ENCODE assay signal across 19 mouse cellular contexts in the genomic region with DNA sequence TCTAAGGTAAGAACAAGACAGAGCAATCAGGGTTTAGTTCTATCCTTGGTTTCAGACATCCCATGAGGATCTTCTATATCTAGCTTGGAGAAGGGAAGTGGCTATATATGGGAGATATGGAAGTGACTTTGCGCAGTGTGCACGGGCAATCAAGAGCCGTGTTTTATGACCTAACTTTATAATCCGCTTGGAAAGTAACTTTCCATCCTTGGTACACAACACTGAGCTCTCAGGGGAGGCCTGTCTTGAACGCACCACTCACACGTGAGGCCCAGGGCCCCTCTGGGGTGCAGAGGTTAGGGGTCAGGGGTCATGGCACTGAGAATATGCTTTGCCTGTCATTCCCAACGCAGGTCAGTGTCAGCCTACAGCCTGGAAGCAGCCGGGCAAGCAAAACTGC. TPM values are rescaled to one million over a fixed set of nuclear protein-coding genes. Genes with fewer than 3 reads are reported as not detected.
DNase-seq lines count a peak whose midpoint lies in the region; ATAC-seq and TF ChIP-seq lines count a peak whose summit lies in the region.
"Had no signal": no experiment of that assay in that cellular context is flagged by ENCODE, and none has a peak within 500 bp of the region (broad histone marks: within the 10 kb centered on the region; RNA-seq: fewer than 3 reads in every experiment).

No protein-coding gene starts in this region.

- 78% methylated on average over 8 of the region's 8 CpGs for WGBS in heart, embryonic 11.5 days (ENCODE audit: insufficient replicate concordance)
- WGBS in heart, embryonic 15.5 days = 71% methylated on average over 8 of the region's 8 CpGs
- 73% methylated on average over 8 of the region's 8 CpGs for WGBS in heart, adult 2 months
- WGBS in intestine, embryonic 15.5 days = 57% methylated on average over 8 of the region's 8 CpGs
- 73% methylated on average over 8 of the region's 8 CpGs for WGBS in stomach, postnatal 0 days

- no peak for ATAC-seq in heart, embryonic 11.5 days (replicated peaks; ENCODE audit: insufficient number of reproducible peaks, low FRiP score, low TSS enrichment)
- ATAC-seq in heart, embryonic 15.5 days (replicated peaks; ENCODE audit: insufficient number of reproducible peaks, insufficient read depth, low FRiP score, low read depth) = no peak
- ATAC-seq in intestine, embryonic 15.5 days = peak; percentile 45; the same call in 1 of the 2 replicates
- 0 out of 2 replicates have a peak, but pooled peaks have one; percentile 11 for ATAC-seq in stomach, postnatal 0 days (ENCODE audit: low FRiP score, low TSS enrichment)
- ATAC-seq: forebrain, embryonic 13.5 days; forebrain, postnatal 0 days; hindbrain, postnatal 0 days had no signal

- TF ChIP-seq CTCF in heart, adult 2 months (IDR thresholded peaks at IDR 0.05) = no peak
- TF ChIP-seq CTCF in stomach, postnatal 0 days (IDR thresholded peaks at IDR 0.05; ENCODE audit: low read depth) = no peak

- H3K4me3 ChIP-seq in heart, embryonic 11.5 days (ENCODE audit: low read depth, low read length) = no peak overlapping the region
- no peak overlapping the region for H3K4me3 ChIP-seq in heart, embryonic 15.5 days
- no peak overlapping the region for H3K4me3 ChIP-seq in heart, adult 2 months
- H3K4me3 ChIP-seq in intestine, embryonic 15.5 days (replicated peaks) = no peak overlapping the region
- no peak overlapping the region for H3K4me3 ChIP-seq in stomach, postnatal 0 days (ENCODE audit: low read depth, low read length)
- H3K4me3 ChIP-seq: embryonic facial prominence, embryonic 12.5 days; forebrain, embryonic 13.5 days; hindbrain, embryonic 12.5 days had no signal

- peaks cover 29% of the 10 kb centered on the region for H3K4me1 ChIP-seq in heart, embryonic 11.5 days (ENCODE audit: control insufficient read depth, insufficient read depth, low read length)
- peaks cover 31% of the 10 kb centered on the region for H3K4me1 ChIP-seq in heart, embryonic 15.5 days (replicated peaks)
- no peaks in the 10 kb centered on the region for H3K4me1 ChIP-seq in heart, adult 2 months (ENCODE audit: control insufficient read depth, insufficient read depth, low read length)
- H3K4me1 ChIP-seq in intestine, embryonic 15.5 days (replicated peaks) = no peaks in the 10 kb centered on the region
- no peaks in the 10 kb centered on the region for H3K4me1 ChIP-seq in stomach, postnatal 0 days (replicated peaks; ENCODE audit: control insufficient read depth, insufficient read depth)
- H3K4me1 ChIP-seq: hindbrain, embryonic 12.5 days had no signal

- intact Hi-C loops in heart, adult 2 months (cut with DNase I) = no loop called here

- no peaks in the 10 kb centered on the region for H3K79me2 ChIP-seq in heart, adult 2 months (replicated peaks; ENCODE audit: control insufficient read depth, insufficient read depth, low read length)

- DNase-seq in heart, adult 11 months = no peak
- DNase-seq in heart, adult 2 months = no peak
- DNase-seq in stomach, postnatal 0 days (ENCODE audit: low spot score) = no peak
- DNase-seq in thymus, postnatal 4 days = no peak
- DNase-seq: adrenal gland, postnatal 10 days; cerebellum, adult 11 months; cerebellum, adult 8-10 months; cerebellum, postnatal 25 days; forebrain, postnatal 0 days; gastrocnemius, postnatal 14 days; heart, postnatal 14 days had no signal

- no peak overlapping the region for H3K4me2 ChIP-seq in heart, embryonic 11.5 days
- H3K4me2 ChIP-seq in heart, embryonic 15.5 days = no peak overlapping the region
- no peak overlapping the region for H3K4me2 ChIP-seq in intestine, embryonic 15.5 days (replicated peaks)
- no peak overlapping the region for H3K4me2 ChIP-seq in stomach, postnatal 0 days (replicated peaks; ENCODE audit: low read depth)
- H3K4me2 ChIP-seq: embryonic facial prominence, embryonic 12.5 days; forebrain, embryonic 13.5 days; hindbrain, embryonic 12.5 days had no signal

- no peak overlapping the region for H3K9ac ChIP-seq in heart, embryonic 11.5 days (ENCODE audit: low read depth, low read length)
- H3K9ac ChIP-seq in heart, embryonic 15.5 days = no peak overlapping the region
- no peak overlapping the region for H3K9ac ChIP-seq in heart, adult 2 months (ENCODE audit: low read depth, low read length)
- no peak overlapping the region for H3K9ac ChIP-seq in intestine, embryonic 15.5 days
- H3K9ac ChIP-seq in stomach, postnatal 0 days (ENCODE audit: low read length) = no peak overlapping the region
- H3K9ac ChIP-seq: embryonic facial prominence, embryonic 12.5 days; forebrain, embryonic 13.5 days; forebrain, postnatal 0 days; hindbrain, embryonic 12.5 days had no signal

- H3K36me3 ChIP-seq in heart, embryonic 11.5 days (ENCODE audit: control insufficient read depth, insufficient read depth, low read length) = peaks cover 3% of the 10 kb centered on the region; the same call in 1 of the 2 replicates
- peaks cover 8% of the 10 kb centered on the region; the same call in 1 of the 2 replicates for H3K36me3 ChIP-seq in heart, embryonic 15.5 days
- no peaks in the 10 kb centered on the region for H3K36me3 ChIP-seq in heart, adult 2 months (ENCODE audit: control insufficient read depth, insufficient read depth, low read length)
- H3K36me3 ChIP-seq in intestine, embryonic 15.5 days = peaks cover 3% of the 10 kb centered on the region; the same call in 1 of the 2 replicates
- 0 out of 2 replicates have a peak, but pooled peaks cover 4% of the 10 kb centered on the region for H3K36me3 ChIP-seq in stomach, postnatal 0 days (ENCODE audit: control insufficient read depth, insufficient read depth, low read length)

- H3K27ac ChIP-seq in heart, embryonic 11.5 days (ENCODE audit: low read depth, low read length) = 0 out of 2 replicates have a peak overlapping the region, but pooled peaks have one; percentile 10
- H3K27ac ChIP-seq in heart, embryonic 15.5 days = peak overlapping the region; percentile 75; the same call in 1 of the 2 replicates
- H3K27ac ChIP-seq in heart, adult 2 months = no peak overlapping the region
- H3K27ac ChIP-seq in intestine, embryonic 15.5 days = no peak overlapping the region
- no peak overlapping the region for H3K27ac ChIP-seq in stomach, postnatal 0 days (replicated peaks)
- H3K27ac ChIP-seq: embryonic facial prominence, embryonic 12.5 days; forebrain, embryonic 13.5 days; hindbrain, embryonic 12.5 days; hindbrain, postnatal 0 days had no signal

- H3K27me3 ChIP-seq in heart, embryonic 11.5 days (ENCODE audit: control insufficient read depth, insufficient read depth, low read length) = no peaks in the 10 kb centered on the region
- H3K27me3 ChIP-seq in heart, embryonic 15.5 days = no peaks in the 10 kb centered on the region
- no peaks in the 10 kb centered on the region for H3K27me3 ChIP-seq in heart, adult 2 months (ENCODE audit: control insufficient read depth, insufficient read depth, low read length)
- no peaks in the 10 kb centered on the region for H3K27me3 ChIP-seq in intestine, embryonic 15.5 days (replicated peaks)
- no peaks in the 10 kb centered on the region for H3K27me3 ChIP-seq in stomach, postnatal 0 days (ENCODE audit: control insufficient read depth, insufficient read depth, low read length)
- H3K27me3 ChIP-seq: embryonic facial prominence, embryonic 12.5 days; forebrain, embryonic 13.5 days; hindbrain, embryonic 12.5 days had no signal

- no peaks in the 10 kb centered on the region for H3K9me3 ChIP-seq in heart, embryonic 11.5 days (replicated peaks; ENCODE audit: control insufficient read depth, low read length)
- no peaks in the 10 kb centered on the region for H3K9me3 ChIP-seq in heart, embryonic 15.5 days (replicated peaks)
- no peaks in the 10 kb centered on the region for H3K9me3 ChIP-seq in intestine, embryonic 15.5 days
- no peaks in the 10 kb centered on the region for H3K9me3 ChIP-seq in stomach, postnatal 0 days (ENCODE audit: control insufficient read depth, low read length)
- H3K9me3 ChIP-seq: embryonic facial prominence, embryonic 12.5 days; forebrain, embryonic 13.5 days; heart, embryonic 10.5 days; hindbrain, embryonic 12.5 days had no signal

- no peak for TF ChIP-seq EP300 in heart, adult 2 months (IDR thresholded peaks at IDR 0.05; ENCODE audit: insufficient read depth, low read depth, low read length)
- no peak for TF ChIP-seq EP300 in stomach, postnatal 0 days (optimal IDR thresholded peaks at IDR 0.05)

- no peak for TF ChIP-seq POLR2A in heart, adult 2 months (IDR thresholded peaks at IDR 0.05; ENCODE audit: insufficient read depth, low read depth, low read length)

RNA-seq across cellular contexts. Expression of a gene that starts 38.5 kb away (rescaled TPM):
- 17.9 and 20.1 TPM in 2 replicates for polyA plus RNA-seq in heart, embryonic 11.5 days (2014; fragmentation: Nextera tagmentation; extraction: Ambion mirVana)
- polyA plus RNA-seq in heart, embryonic 15.5 days (2015; fragmentation: Nextera tagmentation; extraction: Ambion mirVana) = 13.9 and 14.1 TPM in 2 replicates
- total RNA-seq in heart, adult 2 months (2021) = 10 to 100 TPM; 12.7 to 16.2 TPM
- polyA plus RNA-seq in heart, adult 2 months (2012; rRNA removed) = 19.9 and 31.8 TPM in 2 replicates
- polyA plus RNA-seq in intestine, embryonic 15.5 days (2015; fragmentation: Nextera tagmentation; extraction: Ambion mirVana) = 14.2 and 18.3 TPM in 2 replicates
- polyA plus RNA-seq in stomach, postnatal 0 days (2015; fragmentation: Nextera tagmentation; extraction: Ambion mirVana) = 7.0 and 7.4 TPM in 2 replicates

Comparison
In these comparisons a context has a peak if more than half of its experiments do, and no peak if none do; other contexts are left out.
1. H3K27ac ChIP-seq: peak in heart, embryonic 11.5 days (single experiment) and heart, embryonic 15.5 days (single experiment); none in heart, adult 2 months (single experiment), intestine, embryonic 15.5 days (single experiment) and stomach, postnatal 0 days (single experiment).
2. ATAC-seq: peak in intestine, embryonic 15.5 days (single experiment) and stomach, postnatal 0 days (single experiment); none in heart, embryonic 11.5 days (single experiment) and heart, embryonic 15.5 days (single experiment).